Mouse (Mus musculus) intestine, postnatal 0 days (tissue): ENCODE measurements around the gene Smpd1. TPM values are rescaled to one million over a fixed set of nuclear protein-coding genes. Genes with fewer than 3 reads are reported as not detected.

Experiments used
- ATAC-seq: fragments of 200-750 bp; cut with Nextera tagmentation; 2 replicates; pipeline ENCODE4 v1.8.0; 2017; ENCODE audit warnings: mild to moderate bottlenecking, moderate TSS enrichment, moderate library complexity
- H3K27ac ChIP-seq: fragments of 300-500 bp; sonication (generic); 2 replicates; pipeline ENCODE4 v1.5.1; 2014; ENCODE audit warnings: mild to moderate bottlenecking, low read depth, low read length, moderate library complexity
- H3K27me3 ChIP-seq: fragments of 300-500 bp; sonication (generic); replicated peaks from 2 replicates; pipeline ENCODE4 v1.6.1; 2014; ENCODE audit warnings: low read length, mixed read lengths; ENCODE audit not compliant: control insufficient read depth, insufficient read depth
- H3K36me3 ChIP-seq: fragments of 300-500 bp; sonication (generic); 2 replicates; pipeline ENCODE4 v1.6.1; 2014; ENCODE audit warnings: mild to moderate bottlenecking, moderate library complexity; ENCODE audit not compliant: control insufficient read depth, insufficient read depth
- H3K4me1 ChIP-seq: fragments of 300-500 bp; sonication (generic); replicated peaks from 2 replicates; pipeline ENCODE4 v1.6.1; 2014; ENCODE audit warnings: antibody characterized with exemption, low read length, mixed read lengths; ENCODE audit not compliant: control insufficient read depth, insufficient read depth
- H3K4me2 ChIP-seq: fragments of 300-500 bp; sonication (generic); replicated peaks from 2 replicates; pipeline ENCODE4 v1.6.1; 2014; ENCODE audit warnings: low read depth, mild to moderate bottlenecking, moderate library complexity
- H3K4me3 ChIP-seq: fragments of 300-500 bp; sonication (generic); 2 replicates; pipeline ENCODE4 v1.5.1; 2014; ENCODE audit warnings: low read depth, low read length
- H3K9ac ChIP-seq: fragments of 300-500 bp; sonication (generic); 2 replicates; pipeline ENCODE4 v1.6.1; 2014; ENCODE audit warnings: mild to moderate bottlenecking, low read depth, low read length
- H3K9me3 ChIP-seq: fragments of 300-500 bp; sonication (generic); 2 replicates; pipeline ENCODE4 v1.6.1; 2016; ENCODE audit warnings: mixed run types; ENCODE audit not compliant: control insufficient read depth
- CTCF ChIP-seq: sonication (generic); IDR thresholded peaks from 2 replicates; pipeline ENCODE4 v1.5.1; 2016; ENCODE audit warnings: low read depth, mild to moderate bottlenecking, control low read depth, antibody characterized with exemption, moderate library complexity
- WGBS: fragments of 180-500 bp; shearing (Covaris S2); extraction: QIAGEN DNeasy Blood & Tissue Kit; methylation state at CpG from one replicate; pipeline ENCODE4 v1.1.7; 2014; 5-methylcytosine and 5-hydroxymethylcytosine counted together
- polyA plus RNA-seq: library from polyadenylated mRNA; unstranded; fragments of >200 nt; fragmentation: Nextera tagmentation; extraction: Ambion mirVana; gene quantifications from 2 replicates; pipeline ENCODE4 v1.2.1, GENCODE M21; 2015

Gene Smpd1
- polyA plus RNA-seq, 1 experiment from 2014 or later: 25.4 TPM

- ATAC-seq: no peak
- Histone ChIP-seq H3K4me1 (no peaks in the 10 kb centered on the region), H3K9ac (no peak overlapping the region), H3K4me3 (no peak overlapping the region), H3K27me3 (no peaks in the 10 kb centered on the region), H3K4me2 (no peak overlapping the region), H3K9me3 (no peaks in the 10 kb centered on the region), H3K27ac (no peak overlapping the region), H3K36me3 (peaks cover 7% of the 10 kb centered on the region; the same call in 1 of the 2 replicates)
- WGBS: 89% methylated on average over 10 of the region's 10 CpGs
- no peak for TF ChIP-seq CTCF
These were observed 1.4 kb downstream of the Smpd1 start for GRCm38 (mm10) chr7:105555571-105555970.

- Histone ChIP-seq H3K4me2 (no peak overlapping the region), H3K27me3 (no peaks in the 10 kb centered on the region), H3K4me3 (no peak overlapping the region), H3K9me3 (no peaks in the 10 kb centered on the region), H3K4me1 (no peaks in the 10 kb centered on the region), H3K27ac (no peak overlapping the region), H3K36me3 (peaks cover 7% of the 10 kb centered on the region; the same call in 1 of the 2 replicates), H3K9ac (no peak overlapping the region)
- no peak for ATAC-seq
- no peak for TF ChIP-seq CTCF
- WGBS: 86% methylated on average over 8 of the region's 8 CpGs
These were observed 2.2 kb downstream of the Smpd1 start for GRCm38 (mm10) chr7:105556406-105556805.

DNA sequence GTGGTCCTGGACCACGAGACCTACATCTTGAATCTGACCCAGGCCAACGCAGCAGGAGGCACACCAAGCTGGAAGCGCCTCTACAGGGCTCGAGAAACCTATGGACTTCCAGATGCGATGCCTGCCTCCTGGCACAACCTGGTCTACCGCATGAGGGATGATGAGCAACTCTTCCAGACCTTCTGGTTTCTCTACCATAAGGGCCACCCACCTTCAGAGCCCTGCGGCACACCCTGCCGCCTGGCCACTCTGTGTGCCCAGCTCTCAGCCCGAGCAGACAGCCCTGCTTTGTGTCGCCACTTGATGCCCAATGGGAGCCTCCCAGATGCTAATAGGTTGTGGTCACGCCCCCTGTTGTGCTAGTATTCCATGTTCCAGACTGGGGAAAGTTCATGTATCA, 3.5 kb downstream of the Smpd1 start:
- Histone ChIP-seq H3K4me2 (no peak overlapping the region), H3K9ac (no peak overlapping the region), H3K4me1 (no peaks in the 10 kb centered on the region), H3K27ac (no peak overlapping the region), H3K36me3 (peaks cover 7% of the 10 kb centered on the region; the same call in 1 of the 2 replicates), H3K9me3 (no peaks in the 10 kb centered on the region), H3K4me3 (no peak overlapping the region), H3K27me3 (no peaks in the 10 kb centered on the region)
- no peak for TF ChIP-seq CTCF
- no peak for ATAC-seq
- 80% methylated on average over 11 of the region's 11 CpGs for WGBS

- Histone ChIP-seq H3K27ac (no peak overlapping the region), H3K4me1 (no peaks in the 10 kb centered on the region), H3K4me3 (no peak overlapping the region), H3K36me3 (peaks cover 7% of the 10 kb centered on the region; the same call in 1 of the 2 replicates), H3K9ac (no peak overlapping the region), H3K9me3 (no peaks in the 10 kb centered on the region), H3K4me2 (no peak overlapping the region), H3K27me3 (no peaks in the 10 kb centered on the region)
- 79% methylated on average over 9 of the region's 9 CpGs for WGBS
- ATAC-seq: no peak
- no peak for TF ChIP-seq CTCF
These were observed 4.9 kb downstream of the Smpd1 start for GRCm38 (mm10) chr7:105559016-105559415.

DNA sequence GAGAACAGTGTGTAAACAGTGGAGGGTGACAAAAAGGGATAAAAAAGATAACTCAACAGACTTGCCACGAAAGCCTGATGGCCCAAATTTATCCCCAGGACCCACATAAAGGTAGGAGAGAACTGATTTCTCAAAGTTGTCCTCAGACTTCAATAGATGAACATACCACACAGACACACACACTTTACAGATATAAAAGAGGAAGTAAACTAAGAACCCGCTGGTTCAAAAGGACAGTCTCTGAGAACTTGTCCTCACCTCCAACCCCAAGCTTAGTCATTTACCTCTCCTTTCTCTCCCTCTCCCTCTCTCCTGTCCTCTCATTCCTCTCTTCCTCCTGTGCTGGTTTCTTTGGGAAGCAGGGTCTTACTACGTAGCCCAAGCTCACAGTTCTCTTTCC, 8.2 kb downstream of the Smpd1 start:
- ATAC-seq: no peak
- no peak for TF ChIP-seq CTCF
- WGBS: 88% methylated on average over 3 of the region's 3 CpGs
- Histone ChIP-seq H3K9me3 (no peaks in the 10 kb centered on the region), H3K4me3 (no peak overlapping the region), H3K36me3 (peaks cover 10% of the 10 kb centered on the region; the same call in 1 of the 2 replicates), H3K9ac (no peak overlapping the region), H3K4me2 (no peak overlapping the region), H3K27ac (no peak overlapping the region), H3K27me3 (no peaks in the 10 kb centered on the region), H3K4me1 (no peaks in the 10 kb centered on the region)

DNA sequence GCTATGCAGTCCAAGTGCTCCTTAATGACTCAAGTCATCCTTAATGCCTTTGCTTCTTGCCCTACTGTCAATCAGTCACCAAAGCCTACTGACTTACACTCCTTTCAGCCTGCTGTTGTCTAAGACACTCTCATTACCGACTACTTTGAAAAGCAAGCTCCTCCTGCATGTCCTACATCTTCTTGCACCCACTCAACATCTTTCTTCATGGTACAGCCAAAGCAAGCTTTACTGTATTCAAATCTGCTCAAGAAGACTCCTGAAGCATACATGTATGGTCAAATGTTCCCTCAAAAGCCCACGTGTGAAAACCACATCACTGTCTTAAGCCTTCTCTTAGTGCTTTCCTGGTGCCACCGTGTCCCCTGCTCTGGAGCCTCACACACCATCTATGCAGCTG, 9.2 kb downstream of the Smpd1 start:
- Histone ChIP-seq H3K4me3 (no peak overlapping the region), H3K36me3 (0 out of 2 replicates have a peak, but pooled peaks cover 4% of the 10 kb centered on the region), H3K9me3 (no peaks in the 10 kb centered on the region), H3K27me3 (no peaks in the 10 kb centered on the region), H3K9ac (no peak overlapping the region), H3K4me1 (no peaks in the 10 kb centered on the region), H3K27ac (no peak overlapping the region), H3K4me2 (no peak overlapping the region)
- WGBS: 81% methylated on average over 3 of the region's 3 CpGs
- ATAC-seq: no peak
- no peak for TF ChIP-seq CTCF
